Mouse (Mus musculus): ENCODE data around the gene Bach1. TPM values are rescaled to one million over a fixed set of nuclear protein-coding genes. Genes with fewer than 3 reads are reported as not detected.

The Bach1 gene
- 1 to 10 TPM in 1 of 2 experiments, under 1 TPM in 1; 0.22 to 3.8 TPM for polyA plus RNA-seq (2012; fragmentation: generic; extraction: Trizol)

DNA sequence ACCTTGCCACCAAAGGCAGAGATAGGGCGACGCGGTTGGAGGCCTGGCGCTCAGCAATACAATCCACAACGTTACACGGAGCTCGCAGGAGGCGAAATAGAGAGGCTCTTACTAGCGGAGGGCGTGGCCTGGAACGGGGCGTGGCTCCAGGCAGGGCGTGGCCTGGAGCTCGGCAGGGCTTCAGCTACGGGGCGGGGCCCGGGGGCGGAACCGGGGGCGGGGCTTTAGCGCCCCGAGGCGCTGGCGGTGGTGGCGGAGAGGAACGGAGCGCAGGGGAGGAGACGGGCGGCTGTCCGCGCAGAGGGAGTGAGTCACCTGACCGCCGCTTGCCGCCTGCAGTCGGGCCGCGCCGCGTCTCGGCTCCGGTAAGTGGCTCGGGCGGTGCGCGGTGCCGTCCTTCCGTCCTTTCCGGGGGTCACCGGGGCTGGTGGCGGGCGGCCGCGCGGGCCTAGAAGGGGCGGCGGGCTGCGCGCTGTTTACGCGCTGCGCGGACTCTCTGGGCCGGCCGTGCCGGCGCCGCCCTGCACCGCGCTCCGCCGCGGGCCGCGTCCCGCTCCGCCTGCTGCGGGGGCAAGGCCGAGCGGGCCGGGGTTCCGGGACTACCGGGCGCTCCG is at the start of gene Bach1:
TSS of gene Bach1 (plus strand) at position 254 of the 614 bp plus-strand sequence.

Other genes starting within 250 kb of the Bach1 start
- 10 to 100 TPM in 1 of 2 experiments, 1 to 10 TPM in 1; 1.7 to 14.3 TPM for gene Usp16, start 244.2 kb upstream of the Bach1 start, polyA plus RNA-seq (2012; fragmentation: generic; extraction: Trizol)
- gene Cct8, start 203.1 kb upstream of the Bach1 start, polyA plus RNA-seq (2012; fragmentation: generic; extraction: Trizol) = 10 to 100 TPM; 25.7 to 87.1 TPM
- not detected for gene Map3k7cl, start 145.6 kb upstream of the Bach1 start, polyA plus RNA-seq (2012; fragmentation: generic; extraction: Trizol)